Mouse (Mus musculus) erythroid progenitor cell, adult 5-6 weeks (primary cell): ENCODE results near the gene Rmnd5b. TPM values are rescaled to one million over a fixed set of nuclear protein-coding genes. Genes with fewer than 3 reads are reported as not detected.

Experiments used
- ATAC-seq: replicated peaks from 2 replicates; pipeline ENCODE4 v1.8.0; 2016; ENCODE audit warnings: moderate number of reproducible peaks, mild to moderate bottlenecking, moderate TSS enrichment, inconsistent platforms; ENCODE audit not compliant: poor library complexity, low FRiP score, severe bottlenecking
- total RNA-seq, 2 experiments: library from RNA; stranded (forward) in 1 of 2; stranded (reverse) in 1 of 2; fragments of 150-400 nt in 1 of 2; fragments of 186-747, 209-891 nt in 1 of 2; gene quantifications; 2 replicates each; pipeline versions ENCODE4 v1.2.3 to v1.2.4; 2015 to 2017; ENCODE audit warnings: low replicate concordance in 2 of 2

Rmnd5b gene
- total RNA-seq, 2 experiments from 2014 or later, result 2.1 to 10.5 TPM

DNA sequence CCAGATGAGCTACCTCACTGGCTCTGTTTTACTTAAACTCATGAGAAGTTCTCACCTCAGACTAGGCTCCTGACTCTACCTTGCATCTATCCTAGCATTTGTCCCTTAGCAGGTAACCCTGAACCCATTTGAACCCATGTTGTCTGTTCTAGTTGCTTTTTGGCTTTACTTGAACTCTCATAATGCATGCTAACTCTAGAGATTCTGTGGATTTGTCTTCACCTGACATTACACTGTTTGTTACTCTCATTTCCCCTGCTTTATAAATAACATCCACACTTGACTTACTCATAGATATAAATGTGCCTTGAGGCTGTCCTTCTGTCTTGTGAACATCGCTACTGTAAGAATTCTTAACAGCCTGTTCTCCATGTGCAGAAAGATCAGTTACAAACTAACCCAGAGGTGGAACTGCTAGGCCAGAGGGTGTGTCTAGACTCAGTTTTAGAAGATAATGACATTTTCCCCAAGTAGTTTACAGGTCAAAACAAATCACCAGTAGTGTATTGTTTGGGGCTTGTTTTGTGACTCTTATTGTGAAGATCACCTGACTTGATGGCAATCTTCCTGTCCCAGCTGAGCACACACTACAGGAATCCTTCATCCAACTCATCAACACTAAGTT is 40.1 kb downstream of the Rmnd5b start:
- no peak for ATAC-seq

DNA sequence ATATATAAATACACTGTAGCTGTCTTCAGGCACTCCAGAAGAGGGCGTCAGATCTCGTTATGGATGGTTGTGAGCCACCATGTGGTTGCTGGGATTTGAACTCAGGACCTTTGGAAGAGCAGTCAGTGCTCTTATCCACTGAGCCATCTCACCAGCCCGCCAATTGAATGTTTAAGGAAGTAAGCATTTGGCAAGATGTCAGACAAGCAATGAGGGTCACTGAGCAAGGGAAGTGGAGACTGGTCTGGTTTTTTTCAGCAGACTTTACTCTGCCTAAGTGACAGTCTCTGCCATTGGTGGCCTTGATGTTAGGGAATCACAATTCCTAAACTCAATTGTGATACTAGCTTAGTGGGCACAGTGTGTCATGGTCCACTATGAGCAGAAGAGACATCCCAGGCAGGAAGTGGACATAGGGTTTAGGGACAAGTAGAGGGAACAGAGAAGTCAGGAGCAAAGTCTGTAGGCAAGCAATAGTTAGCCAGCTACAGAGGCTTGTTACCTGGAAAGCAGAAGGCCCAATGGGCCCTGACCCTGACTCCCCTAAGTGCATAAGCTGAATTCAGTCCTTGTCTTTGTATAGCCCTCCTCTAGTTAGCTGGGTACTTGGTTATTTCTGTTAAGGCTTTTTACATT is 40.9 kb downstream of the Rmnd5b start:
- no peak for ATAC-seq

DNA sequence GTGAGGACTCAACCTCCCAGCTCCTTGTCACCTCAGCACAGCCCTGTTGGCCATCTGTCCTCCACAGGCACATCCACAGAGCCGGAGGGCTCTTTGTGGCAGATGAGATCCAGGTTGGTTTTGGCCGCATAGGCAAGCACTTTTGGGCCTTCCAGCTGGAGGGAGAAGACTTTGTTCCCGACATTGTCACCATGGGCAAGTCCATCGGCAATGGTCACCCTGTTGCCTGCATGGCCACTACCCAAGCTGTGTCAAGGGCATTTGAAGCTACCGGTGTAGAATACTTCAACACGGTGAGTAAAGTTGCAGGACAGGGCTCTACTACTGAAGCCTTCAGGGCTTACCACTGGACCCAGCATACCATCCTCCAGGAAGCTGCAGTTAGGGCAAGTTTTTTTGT is 41.8 kb downstream of the Rmnd5b start:
- ATAC-seq, result no peak

DNA sequence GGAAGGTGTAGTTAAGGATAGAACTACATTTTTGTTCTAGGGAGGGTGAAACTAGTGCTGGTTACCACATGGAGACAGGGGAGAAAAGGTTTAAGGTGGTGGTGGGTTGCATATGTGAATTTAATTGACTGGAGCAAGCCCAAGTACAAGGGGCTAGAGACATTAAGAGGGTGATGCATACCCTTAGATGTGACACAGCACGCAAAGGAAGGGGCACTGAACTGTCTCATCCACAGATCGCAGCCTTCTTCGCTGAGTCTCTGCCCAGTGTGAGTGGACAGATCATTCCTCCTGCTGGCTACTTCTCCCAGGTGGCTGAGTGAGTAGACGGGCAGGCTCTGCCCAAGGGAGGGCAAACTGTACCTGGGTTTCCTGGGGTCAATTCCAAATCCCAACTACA is 42.3 kb downstream of the Rmnd5b start:
- no peak for ATAC-seq

DNA sequence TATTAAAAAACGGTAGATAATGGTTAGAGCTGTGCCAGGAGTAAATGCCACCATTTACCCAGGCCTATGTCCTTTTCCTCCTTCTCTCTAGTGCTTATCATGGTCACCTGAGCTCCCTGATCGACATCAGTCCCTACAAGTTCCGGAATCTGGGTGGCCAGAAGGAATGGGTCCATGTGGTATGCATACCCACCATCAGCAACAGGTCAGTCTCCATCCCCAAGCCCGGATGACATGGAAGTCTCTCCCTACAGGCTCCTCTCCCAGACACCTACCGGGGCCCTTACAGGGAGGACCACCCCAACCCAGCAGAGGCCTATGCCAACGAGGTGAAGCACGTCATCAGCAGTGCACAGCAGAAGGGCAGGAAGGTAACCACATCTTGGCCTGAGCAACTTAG is 43.8 kb downstream of the Rmnd5b start:
- ATAC-seq, result no peak

DNA sequence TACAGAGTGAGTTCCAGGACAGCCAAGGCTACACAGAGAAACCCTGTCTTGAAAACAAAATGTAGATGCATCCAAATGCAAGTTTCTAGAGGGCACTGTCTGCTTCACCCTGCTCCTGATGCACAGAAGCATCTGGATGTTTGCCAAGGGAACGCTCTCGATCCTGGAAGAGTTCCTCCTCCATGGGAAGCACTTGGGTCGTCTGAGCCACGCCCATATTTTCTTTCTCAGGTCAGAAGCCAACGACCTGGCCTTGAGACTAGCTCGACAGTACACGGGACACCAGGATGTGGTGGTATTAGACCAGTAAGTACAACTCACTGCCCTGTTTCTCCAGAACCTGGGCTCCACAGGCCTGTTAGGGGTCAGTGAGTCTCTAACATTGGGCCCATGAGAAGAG is 44.5 kb downstream of the Rmnd5b start:
- no peak for ATAC-seq

DNA sequence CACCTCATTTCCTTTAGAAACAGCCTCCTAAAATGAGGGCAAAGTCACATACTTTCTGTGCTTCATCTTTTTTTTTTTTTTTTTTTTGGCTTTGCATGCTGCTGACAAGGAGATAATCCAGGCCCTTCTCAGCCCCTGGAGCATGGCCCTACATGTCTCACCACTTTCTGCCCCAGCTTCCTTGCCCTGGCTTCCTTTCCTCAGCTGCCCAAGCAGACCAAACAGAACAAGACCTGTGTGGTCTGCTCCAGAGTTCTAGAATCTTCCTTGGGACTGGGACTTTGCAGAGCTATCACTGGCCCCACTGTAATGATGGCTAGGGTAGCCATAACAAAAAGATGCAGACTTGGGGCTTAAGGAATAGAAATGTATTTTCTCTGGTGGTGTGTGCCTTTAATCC is 45.7 kb downstream of the Rmnd5b start:
- ATAC-seq, result no peak

DNA sequence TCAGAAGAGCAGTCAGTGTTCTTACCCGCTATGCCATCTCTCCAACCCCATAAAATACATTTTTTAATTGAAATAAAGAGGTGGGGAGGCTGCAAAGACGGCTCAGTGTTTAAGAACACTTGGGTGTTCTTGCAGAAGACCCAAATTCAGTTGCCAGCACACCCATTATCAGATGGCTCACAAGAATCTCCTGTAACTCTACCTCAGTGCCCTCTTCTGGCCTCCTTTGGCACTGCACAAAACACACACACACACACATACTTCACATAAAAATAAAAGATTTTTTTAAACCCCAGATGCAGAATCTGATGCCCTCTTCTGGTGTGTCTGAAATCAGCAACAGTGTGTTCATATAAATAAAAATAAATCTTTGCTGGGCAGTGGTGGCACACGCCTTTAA is 46.9 kb downstream of the Rmnd5b start:
- no peak for ATAC-seq

DNA sequence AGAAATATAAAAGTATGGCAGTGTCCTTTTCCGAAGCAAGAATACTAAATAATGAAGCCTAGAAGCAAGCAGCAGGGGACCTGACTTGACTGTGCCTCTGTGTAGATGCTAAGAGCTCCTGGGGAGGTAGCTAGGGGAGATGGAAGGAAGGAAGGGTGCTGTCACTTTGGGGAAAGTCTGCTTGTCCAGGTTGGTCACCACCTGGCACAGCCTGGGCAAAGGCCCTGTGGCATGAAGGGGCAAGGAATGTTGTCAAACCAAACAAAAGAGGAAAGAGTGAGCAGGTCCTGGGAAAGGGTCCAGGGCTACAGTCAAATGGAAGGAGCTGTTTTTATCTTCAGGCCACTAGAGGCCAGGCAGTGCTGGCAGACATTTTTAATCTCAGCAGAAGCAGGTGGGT is 48.6 kb downstream of the Rmnd5b start:
- ATAC-seq, result no peak

DNA sequence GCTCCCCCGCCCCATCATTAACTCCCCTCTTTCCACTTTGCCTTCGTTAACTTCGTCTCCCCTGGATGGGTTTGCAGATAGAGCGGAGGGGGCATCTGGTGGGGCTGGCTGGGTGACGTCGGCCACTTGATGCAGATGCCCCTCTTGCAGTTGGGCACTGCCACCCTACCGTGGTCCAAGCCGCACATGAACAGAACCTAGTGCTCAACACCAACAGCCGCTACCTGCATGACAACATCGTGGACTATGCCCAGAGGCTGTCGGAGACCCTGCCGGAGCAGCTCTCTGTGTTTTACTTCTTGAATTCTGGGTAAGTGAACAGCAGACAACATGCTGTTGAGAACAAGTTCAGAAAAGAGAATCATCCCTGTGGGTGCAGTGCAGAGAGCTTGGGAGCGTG is 49.3 kb downstream of the Rmnd5b start:
- no peak for ATAC-seq

DNA sequence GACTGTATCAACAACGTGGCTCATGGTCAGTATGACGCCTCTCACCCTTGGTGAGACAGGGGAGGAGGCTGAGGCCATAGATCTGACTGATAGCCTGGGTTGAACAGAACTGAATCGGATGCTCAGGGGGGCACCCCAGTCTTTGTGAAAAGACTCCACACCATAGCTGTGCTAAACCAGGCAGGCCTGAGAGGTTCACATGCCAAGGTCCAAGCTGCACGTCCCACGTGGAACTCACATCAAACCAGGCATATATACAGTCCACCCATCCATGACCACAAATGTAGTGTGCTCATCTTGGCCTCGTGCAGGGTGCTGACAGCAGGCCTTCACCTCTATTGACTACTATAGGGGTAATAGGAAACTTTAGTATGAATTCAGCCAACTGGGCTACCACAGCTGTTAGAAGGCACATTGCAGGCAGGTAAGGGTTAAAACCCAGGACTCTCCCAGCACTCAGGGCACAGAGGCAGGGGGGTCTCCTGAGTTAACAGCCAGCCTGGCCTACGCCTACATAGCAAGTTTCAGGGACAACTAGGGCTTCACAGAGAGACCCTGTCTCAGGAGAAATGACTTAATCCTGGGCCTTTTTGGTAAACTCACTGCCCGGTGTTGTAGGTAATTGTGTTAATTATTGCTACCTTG is 50.0 kb downstream of the Rmnd5b start:
- ATAC-seq, result no peak

DNA sequence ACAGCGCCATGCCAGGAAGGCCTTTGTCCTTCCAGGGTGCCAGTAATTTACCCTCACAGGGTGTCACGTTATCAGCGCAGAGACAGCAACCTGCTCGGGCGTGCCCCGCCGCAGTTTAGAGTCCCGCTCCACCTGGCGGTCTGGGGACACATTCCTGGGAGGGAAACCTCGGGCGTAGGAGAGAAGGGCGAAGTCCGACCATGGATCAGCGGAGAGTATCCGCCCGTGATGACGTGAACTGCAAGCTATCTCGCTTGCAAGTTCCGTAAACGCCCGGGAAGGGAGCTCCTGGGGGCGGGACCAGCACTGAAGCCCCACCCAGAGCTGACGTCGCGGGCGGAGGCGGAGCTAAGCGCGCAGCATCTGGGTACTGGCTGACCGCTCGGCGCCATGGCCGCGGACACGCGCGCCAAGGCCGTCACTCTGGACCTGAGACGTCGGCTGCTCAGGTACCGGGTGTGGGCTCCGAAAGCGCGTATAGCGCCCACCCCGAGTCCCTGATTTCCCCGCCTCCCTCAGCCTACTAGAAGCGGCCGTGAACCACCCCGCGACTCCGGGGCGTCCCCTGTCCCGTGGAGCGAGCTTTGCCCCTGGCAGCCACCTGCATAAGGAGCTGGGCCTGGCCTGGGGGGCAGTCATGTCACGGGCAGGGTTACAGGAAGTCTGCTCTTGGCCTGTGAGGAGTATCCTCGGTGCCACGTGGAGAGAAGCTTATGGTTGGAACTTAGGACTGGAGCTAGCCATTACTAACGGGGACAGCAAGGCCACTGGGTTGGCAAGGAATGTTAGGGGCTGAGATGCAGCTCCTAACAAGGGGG is 51.1 kb downstream of the Rmnd5b start, which contains the start of gene Phykpl:
TSS of gene Phykpl (plus strand) at position 327 of the 818 bp plus-strand sequence.
- peak; percentile 93 for ATAC-seq

DNA sequence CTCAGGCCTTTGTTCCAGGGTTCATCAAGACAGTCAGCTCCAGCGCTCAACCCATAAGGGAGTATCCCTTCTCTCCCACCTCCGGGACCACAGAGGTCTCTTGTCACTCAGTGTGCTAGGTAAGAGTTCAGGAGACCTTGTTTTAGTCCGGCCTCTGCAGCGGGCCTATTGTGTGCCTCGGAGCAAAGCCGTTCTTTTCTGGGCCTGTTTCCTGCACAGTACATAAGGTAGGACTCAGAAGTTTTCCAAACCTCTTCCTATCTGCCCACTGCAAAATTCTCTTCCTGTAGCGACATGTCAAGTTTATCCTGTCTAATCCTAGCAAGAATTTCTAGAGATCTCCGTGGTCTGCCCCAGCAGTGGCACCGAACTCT is 51.7 kb downstream of the Rmnd5b start:
- ATAC-seq, result peak; percentile 25

DNA sequence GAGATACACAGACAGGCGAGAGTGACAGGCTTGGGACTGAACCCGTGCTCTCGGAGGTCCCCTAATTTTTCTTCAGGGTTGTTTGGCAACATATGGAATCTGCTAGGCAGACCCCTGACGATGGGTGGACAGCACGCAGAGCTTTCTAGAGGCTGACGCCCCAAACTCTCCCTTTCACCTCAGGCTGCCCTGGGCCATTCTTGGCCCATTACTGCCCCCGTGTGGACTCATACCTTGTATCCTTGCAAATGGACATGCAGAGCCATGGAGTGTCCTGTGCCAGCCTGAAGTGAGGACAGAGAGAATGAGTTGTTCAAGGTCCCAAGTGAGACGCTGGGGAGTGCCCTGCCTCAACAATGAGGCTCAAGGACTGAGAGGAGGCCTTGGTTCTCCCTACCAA is 53.0 kb downstream of the Rmnd5b start:
- ATAC-seq, result peak; percentile 43

DNA sequence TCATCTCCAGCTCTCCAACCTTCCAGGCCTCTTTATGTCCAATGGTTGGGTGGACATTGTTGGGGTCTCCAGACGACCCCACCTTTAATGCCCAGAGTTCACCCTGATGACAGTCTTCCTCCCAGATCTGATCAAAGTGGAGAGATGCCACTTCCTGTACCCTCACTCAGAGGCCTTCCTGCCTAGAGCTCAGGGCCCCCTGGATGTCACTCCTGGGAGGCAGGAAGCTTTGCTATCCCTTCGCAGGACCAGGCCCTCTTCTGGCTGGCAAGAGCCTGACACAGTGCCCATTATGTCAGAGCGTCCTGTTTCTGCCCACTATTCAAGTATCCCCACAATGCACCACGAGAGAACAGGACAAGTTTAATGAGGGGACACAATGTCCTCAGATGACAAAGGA is 56.7 kb downstream of the Rmnd5b start:
- ATAC-seq, result no peak

DNA sequence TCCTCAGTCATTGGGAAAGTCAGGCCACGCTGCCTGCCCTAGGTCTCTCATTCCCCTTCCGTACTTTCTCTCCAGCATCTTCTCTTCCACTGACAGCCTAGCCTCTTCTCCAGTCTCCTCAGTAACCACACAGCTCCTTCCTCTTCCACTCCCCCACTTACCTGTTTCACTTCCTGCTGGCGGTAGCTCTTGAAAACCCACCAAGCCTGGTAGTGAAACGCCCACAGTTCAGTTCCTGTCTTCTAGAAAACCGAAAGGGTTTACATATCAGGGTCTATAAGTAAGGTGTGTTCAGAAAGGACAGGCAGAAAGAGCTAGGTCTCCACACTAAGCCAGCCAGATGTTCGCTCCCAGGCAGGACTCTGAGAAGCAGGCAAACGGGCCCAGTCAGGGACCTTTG is 58.1 kb downstream of the Rmnd5b start:
- no peak for ATAC-seq

DNA sequence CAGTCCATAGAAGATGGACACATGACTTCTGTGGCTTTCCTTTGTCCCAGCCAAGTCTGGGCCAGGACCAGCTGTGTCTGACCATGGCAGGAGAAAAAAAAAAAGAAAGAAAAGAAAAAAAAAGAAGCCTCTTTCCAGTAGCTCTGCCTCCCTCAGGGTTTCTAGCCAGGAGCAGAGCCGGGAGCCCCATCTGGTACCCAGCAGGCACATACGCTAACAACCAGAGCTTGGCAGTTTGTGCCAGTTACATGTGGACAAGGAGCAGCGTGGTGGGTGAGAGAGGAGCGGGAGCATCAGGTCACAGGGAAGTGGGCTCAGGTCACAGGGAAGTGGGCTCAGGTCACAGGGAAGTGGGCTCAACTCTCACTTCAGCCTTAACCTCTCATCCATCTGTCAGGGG is 59.2 kb downstream of the Rmnd5b start:
- ATAC-seq, result no peak
